Mouse (Mus musculus) brain, embryonic 14.5 days (tissue): ENCODE measurements at regions not wholly inside any gene's neighbourhood (a gene's known extent, or its start where the extent isn't known, plus 50 kb on each side); places are given as distances from the start of the nearest gene placed in this dataset.
A peak's percentile ranks its signal among the peaks of the same experiment; 100 is the strongest.

Experiments
- DNase-seq: peaks from one replicate; pipeline ENCODE4 v3.0.0-alpha.2; 2011; ENCODE audit warnings: low read depth
- CTCF ChIP-seq: fragments of 200-500 bp; IDR thresholded peaks from 2 replicates; pipeline ENCODE4 v1.5.1; 2012; ENCODE audit warnings: inconsistent platforms, mild to moderate bottlenecking, moderate library complexity, borderline replicate concordance; ENCODE audit not compliant: insufficient read depth, insufficient read length; ENCODE audit errors: extremely low read depth
- POLR2A ChIP-seq: fragments of 200-500 bp; IDR thresholded peaks from 2 replicates; pipeline ENCODE4 v1.6.1; 2012; ENCODE audit warnings: mild to moderate bottlenecking, inconsistent platforms, borderline replicate concordance; ENCODE audit not compliant: poor library complexity, insufficient read depth, insufficient read length, severe bottlenecking; ENCODE audit errors: extremely low read depth

DNA sequence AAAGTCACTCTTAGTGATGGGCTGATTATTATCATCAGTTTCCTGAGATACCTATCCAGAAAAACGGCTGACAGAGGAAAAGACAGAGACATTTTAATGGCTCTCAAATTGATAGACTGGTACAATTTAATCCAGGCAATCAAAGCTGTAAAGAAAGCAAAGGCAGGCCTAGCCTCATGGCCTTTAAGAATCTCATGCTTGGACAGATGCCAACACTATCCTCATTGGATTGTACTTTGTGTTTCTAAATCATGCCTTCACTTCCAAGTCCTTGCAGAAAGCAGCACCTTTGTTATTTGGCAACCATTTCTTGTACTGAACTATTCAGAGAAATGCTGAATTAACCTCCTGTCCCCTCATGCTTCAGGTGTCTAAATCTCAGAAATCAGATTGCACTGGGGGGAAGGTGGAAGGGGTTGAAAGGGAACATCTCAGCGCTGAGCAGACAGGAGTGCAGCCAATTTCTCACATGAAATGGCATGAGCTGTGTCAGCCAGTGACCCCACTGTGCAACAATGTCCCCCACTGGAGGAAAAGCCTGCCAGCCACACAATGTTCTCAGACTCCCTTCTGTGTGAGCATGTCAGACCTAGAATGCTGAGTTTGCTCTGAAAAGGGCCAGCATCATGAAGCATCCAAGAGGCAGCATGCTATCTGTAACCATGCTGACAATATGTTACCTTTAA lies 787.1 kb downstream of the Plod2 start:
- DNase-seq = peak; percentile 62
- TF ChIP-seq POLR2A (no peak), CTCF (no peak)
